Mouse (Mus musculus) midbrain, embryonic 15.5 days (tissue): Measurements from ENCODE around the gene Map7. TPM values are rescaled to one million over a fixed set of nuclear protein-coding genes. Genes with fewer than 3 reads are reported as not detected.

ENCODE experiments used
- ATAC-seq: fragments of 200-750 bp; cut with Nextera tagmentation; replicated peaks from 2 replicates; pipeline ENCODE4 v1.8.0; 2017; ENCODE audit warnings: moderate TSS enrichment
- H3K27ac ChIP-seq: fragments of 300-500 bp; sonication (generic); 2 replicates; pipeline ENCODE4 v1.5.1; 2015; ENCODE audit warnings: mild to moderate bottlenecking, inconsistent platforms
- H3K27me3 ChIP-seq: fragments of 300-500 bp; sonication (generic); replicated peaks from 2 replicates; pipeline ENCODE4 v1.6.1; 2015; ENCODE audit warnings: inconsistent platforms
- H3K36me3 ChIP-seq: fragments of 300-500 bp; sonication (generic); replicated peaks from 2 replicates; pipeline ENCODE4 v1.6.1; 2015; ENCODE audit warnings: inconsistent platforms
- H3K4me1 ChIP-seq: fragments of 300-500 bp; sonication (generic); 2 replicates; pipeline ENCODE4 v1.6.1; 2015; ENCODE audit warnings: inconsistent platforms
- H3K4me2 ChIP-seq: fragments of 300-500 bp; sonication (generic); 2 replicates; pipeline ENCODE4 v1.6.1; 2015; ENCODE audit warnings: inconsistent platforms, mild to moderate bottlenecking, moderate library complexity
- H3K4me3 ChIP-seq: fragments of 300-500 bp; sonication (generic); 2 replicates; pipeline ENCODE4 v1.5.1; 2015; ENCODE audit warnings: mild to moderate bottlenecking, inconsistent platforms
- H3K9ac ChIP-seq: fragments of 300-500 bp; sonication (generic); 2 replicates; pipeline ENCODE4 v1.6.1; 2015; ENCODE audit warnings: mild to moderate bottlenecking, inconsistent platforms
- H3K9me3 ChIP-seq: fragments of 300-500 bp; sonication (generic); 2 replicates; pipeline ENCODE4 v1.6.1; 2016; ENCODE audit warnings: inconsistent platforms
- WGBS: fragments of 180-500 bp; shearing (Covaris S2); methylation state at CpG from one replicate; pipeline ENCODE4 v1.1.7; 2015; ENCODE audit warnings: mixed read lengths; 5-methylcytosine and 5-hydroxymethylcytosine counted together
- polyA plus RNA-seq: library from polyadenylated mRNA; unstranded; fragments of >200 nt; fragmentation: Nextera tagmentation; extraction: Ambion mirVana; gene quantifications from 2 replicates; pipeline ENCODE4 v1.2.1, GENCODE M21; 2015

Gene Map7
- polyA plus RNA-seq, 1 experiment from 2014 or later, result 7.7 TPM

- no peaks in the 10 kb centered on the region for H3K27me3 ChIP-seq
- H3K4me3 ChIP-seq, result no peak overlapping the region
- H3K9me3 ChIP-seq, result no peaks in the 10 kb centered on the region
- no peaks in the 10 kb centered on the region for H3K4me1 ChIP-seq
- H3K36me3 ChIP-seq, result no peaks in the 10 kb centered on the region
- no peak overlapping the region for H3K9ac ChIP-seq
- H3K27ac ChIP-seq, result no peak overlapping the region
- WGBS, result 50% methylated on average over 4 of the region's 4 CpGs
- peak; percentile 73 for ATAC-seq
- H3K4me2 ChIP-seq, result no peak overlapping the region
Measured at GRCm38 (mm10) chr10:20125226-20125625, 23.0 kb upstream of the Map7 start.

- no peak for ATAC-seq
- no peaks in the 10 kb centered on the region for H3K9me3 ChIP-seq
- no peak overlapping the region for H3K27ac ChIP-seq
- H3K4me3 ChIP-seq, result no peak overlapping the region
- WGBS, result 92% methylated on average over 12 of the region's 12 CpGs
- no peak overlapping the region for H3K9ac ChIP-seq
- no peaks in the 10 kb centered on the region for H3K4me1 ChIP-seq
- no peaks in the 10 kb centered on the region for H3K36me3 ChIP-seq
- H3K27me3 ChIP-seq, result no peaks in the 10 kb centered on the region
- H3K4me2 ChIP-seq, result no peak overlapping the region
Measured at GRCm38 (mm10) chr10:20132933-20133652, 15.2 kb upstream of the Map7 start.

- no peak overlapping the region for H3K27ac ChIP-seq
Measured at GRCm38 (mm10) chr10:20135350-20136058, 12.8 kb upstream of the Map7 start.

GRCm38 (mm10) chr10:20136505-20136904, 11.8 kb upstream of the Map7 start:
- no peak overlapping the region for H3K9ac ChIP-seq
- ATAC-seq, result no peak
- 98% methylated on average over 1 of the region's 1 CpGs for WGBS
- H3K4me3 ChIP-seq, result no peak overlapping the region
- no peak overlapping the region for H3K4me2 ChIP-seq
- no peaks in the 10 kb centered on the region for H3K4me1 ChIP-seq
- H3K27me3 ChIP-seq, result no peaks in the 10 kb centered on the region
- H3K9me3 ChIP-seq, result no peaks in the 10 kb centered on the region
- H3K36me3 ChIP-seq, result no peaks in the 10 kb centered on the region
- no peak overlapping the region for H3K27ac ChIP-seq

More at GRCm38 (mm10) chr10:20135350-20136058, 12.8 kb upstream of the Map7 start:
- H3K9ac ChIP-seq, result no peak overlapping the region
- H3K36me3 ChIP-seq, result no peaks in the 10 kb centered on the region
- no peak overlapping the region for H3K4me3 ChIP-seq
- WGBS, result 74% methylated on average over 15 of the region's 15 CpGs
- H3K27me3 ChIP-seq, result no peaks in the 10 kb centered on the region
- no peaks in the 10 kb centered on the region for H3K4me1 ChIP-seq
- no peak for ATAC-seq
- H3K4me2 ChIP-seq, result no peak overlapping the region
- no peaks in the 10 kb centered on the region for H3K9me3 ChIP-seq

GRCm38 (mm10) chr10:20141376-20141775, 6.9 kb upstream of the Map7 start:
- no peak overlapping the region for H3K27ac ChIP-seq
- H3K9ac ChIP-seq, result no peak overlapping the region
- no peak for ATAC-seq
- no peaks in the 10 kb centered on the region for H3K9me3 ChIP-seq
- H3K4me3 ChIP-seq, result no peak overlapping the region
- H3K27me3 ChIP-seq, result no peaks in the 10 kb centered on the region
- no peak overlapping the region for H3K4me2 ChIP-seq
- H3K36me3 ChIP-seq, result no peaks in the 10 kb centered on the region
- no peaks in the 10 kb centered on the region for H3K4me1 ChIP-seq
- whole genome bisulfite sequencing, result 47% methylated on average over 17 of the region's 17 CpGs

GRCm38 (mm10) chr10:20148773-20149120, 476 bp downstream of the Map7 start:
- Histone ChIP-seq H3K27me3 (peaks cover 27% of the 10 kb centered on the region), H3K36me3 (no peaks in the 10 kb centered on the region), H3K4me1 (peaks cover 22% of the 10 kb centered on the region), H3K9me3 (no peaks in the 10 kb centered on the region), H3K4me3 (peak overlapping the region; percentile 70), H3K4me2 (peak overlapping the region; percentile 98), H3K27ac (no peak overlapping the region), H3K9ac (peak overlapping the region; percentile 58)
- 1% methylated on average over 53 of the region's 58 CpGs for WGBS
- ATAC-seq, result peak; percentile 80

- Histone ChIP-seq H3K27me3 (peaks cover 27% of the 10 kb centered on the region), H3K4me2 (peak overlapping the region; percentile 98), H3K9ac (peak overlapping the region; percentile 58), H3K9me3 (no peaks in the 10 kb centered on the region), H3K4me1 (peaks cover 22% of the 10 kb centered on the region), H3K4me3 (peak overlapping the region; percentile 70), H3K36me3 (no peaks in the 10 kb centered on the region), H3K27ac (no peak overlapping the region)
- ATAC-seq, result peak; percentile 74
- 1% methylated on average over 74 of the region's 74 CpGs for WGBS
Measured at GRCm38 (mm10) chr10:20149121-20149834, 1.0 kb downstream of the Map7 start.

- Histone ChIP-seq H3K36me3 (no peaks in the 10 kb centered on the region), H3K4me3 (peak overlapping the region; percentile 70), H3K9ac (peak overlapping the region; percentile 58; the same call in 1 of the 2 replicates), H3K9me3 (no peaks in the 10 kb centered on the region), H3K27ac (no peak overlapping the region), H3K27me3 (peaks cover 27% of the 10 kb centered on the region), H3K4me1 (peaks cover 22% of the 10 kb centered on the region), H3K4me2 (peak overlapping the region; percentile 98)
- no peak for ATAC-seq
- 4% methylated on average over 13 of the region's 13 CpGs for WGBS
Measured at GRCm38 (mm10) chr10:20149835-20150355, 1.6 kb downstream of the Map7 start.

- no peak overlapping the region for H3K4me3 ChIP-seq
- H3K27me3 ChIP-seq, result peaks cover 27% of the 10 kb centered on the region
- 80% methylated on average over 1 of the region's 1 CpGs for WGBS
- H3K9me3 ChIP-seq, result no peaks in the 10 kb centered on the region
- no peak overlapping the region for H3K4me2 ChIP-seq
- H3K27ac ChIP-seq, result no peak overlapping the region
- no peak overlapping the region for H3K9ac ChIP-seq
- no peak for ATAC-seq
- peaks cover 22% of the 10 kb centered on the region for H3K4me1 ChIP-seq
- H3K36me3 ChIP-seq, result no peaks in the 10 kb centered on the region
Measured at GRCm38 (mm10) chr10:20152131-20152530, 3.9 kb downstream of the Map7 start.

GRCm38 (mm10) chr10:20153507-20153906, 5.2 kb downstream of the Map7 start:
- no peaks in the 10 kb centered on the region for H3K9me3 ChIP-seq
- H3K9ac ChIP-seq, result no peak overlapping the region
- no peak overlapping the region for H3K27ac ChIP-seq
- peaks cover 17% of the 10 kb centered on the region for H3K4me1 ChIP-seq
- no peak for ATAC-seq
- H3K27me3 ChIP-seq, result peaks cover 13% of the 10 kb centered on the region; the same call in 1 of the 2 replicates
- H3K36me3 ChIP-seq, result no peaks in the 10 kb centered on the region
- H3K4me2 ChIP-seq, result no peak overlapping the region
- H3K4me3 ChIP-seq, result no peak overlapping the region
- 33% methylated on average over 2 of the region's 2 CpGs for WGBS

GRCm38 (mm10) chr10:20155401-20155800, 7.1 kb downstream of the Map7 start:
- Histone ChIP-seq H3K9me3 (no peaks in the 10 kb centered on the region), H3K27ac (no peak overlapping the region), H3K27me3 (peaks cover 3% of the 10 kb centered on the region; the same call in 1 of the 2 replicates), H3K9ac (no peak overlapping the region), H3K36me3 (no peaks in the 10 kb centered on the region), H3K4me2 (no peak overlapping the region), H3K4me1 (no peaks in the 10 kb centered on the region), H3K4me3 (no peak overlapping the region)
- ATAC-seq, result no peak
- 78% methylated on average over 7 of the region's 7 CpGs for WGBS

- no peak for ATAC-seq
- WGBS, result 84% methylated on average over 8 of the region's 8 CpGs
- Histone ChIP-seq H3K27me3 (no peaks in the 10 kb centered on the region), H3K36me3 (no peaks in the 10 kb centered on the region), H3K27ac (no peak overlapping the region), H3K4me3 (no peak overlapping the region), H3K9me3 (no peaks in the 10 kb centered on the region), H3K4me1 (no peaks in the 10 kb centered on the region), H3K9ac (no peak overlapping the region), H3K4me2 (no peak overlapping the region)
Measured at GRCm38 (mm10) chr10:20157021-20157726, 8.9 kb downstream of the Map7 start.
